Mouse (Mus musculus): Measurements from ENCODE around the gene Gcfc2. TPM values are rescaled to one million over a fixed set of nuclear protein-coding genes. Genes with fewer than 3 reads are reported as not detected.

Gene Gcfc2
- polyA plus RNA-seq, 1 experiment from 2014 or later, result 7.9 TPM

- 71% methylated on average over 8 of the region's 8 CpGs for WGBS (ENCODE audit: insufficient replicate concordance)
- Histone ChIP-seq H3K36me3 (no peaks in the 10 kb centered on the region), H3K9me3 (replicated peaks) (no peaks in the 10 kb centered on the region), H3K4me3 (no peak overlapping the region), H3K4me1 (no peaks in the 10 kb centered on the region), H3K4me2 (no peak overlapping the region), H3K27ac (no peak overlapping the region), H3K9ac (no peak overlapping the region), H3K27me3 (replicated peaks) (no peaks in the 10 kb centered on the region)
- ATAC-seq, result no peak
Measured at GRCm38 (mm10) chr6:81986171-81986570, 62.7 kb downstream of the Gcfc2 start.

GRCm38 (mm10) chr6:81986599-81986998 is 63.1 kb downstream of the Gcfc2 start:
- ATAC-seq, result no peak
- no peaks in the 10 kb centered on the region for H3K4me1 ChIP-seq
- no peaks in the 10 kb centered on the region for H3K27me3 ChIP-seq (replicated peaks)
- H3K4me3 ChIP-seq, result no peak overlapping the region
- H3K27ac ChIP-seq, result no peak overlapping the region
- no peaks in the 10 kb centered on the region for H3K36me3 ChIP-seq
- no peak overlapping the region for H3K4me2 ChIP-seq
- WGBS (ENCODE audit: insufficient replicate concordance), result 26% methylated on average over 5 of the region's 5 CpGs
- no peaks in the 10 kb centered on the region for H3K9me3 ChIP-seq (replicated peaks)
- no peak overlapping the region for H3K9ac ChIP-seq

DNA sequence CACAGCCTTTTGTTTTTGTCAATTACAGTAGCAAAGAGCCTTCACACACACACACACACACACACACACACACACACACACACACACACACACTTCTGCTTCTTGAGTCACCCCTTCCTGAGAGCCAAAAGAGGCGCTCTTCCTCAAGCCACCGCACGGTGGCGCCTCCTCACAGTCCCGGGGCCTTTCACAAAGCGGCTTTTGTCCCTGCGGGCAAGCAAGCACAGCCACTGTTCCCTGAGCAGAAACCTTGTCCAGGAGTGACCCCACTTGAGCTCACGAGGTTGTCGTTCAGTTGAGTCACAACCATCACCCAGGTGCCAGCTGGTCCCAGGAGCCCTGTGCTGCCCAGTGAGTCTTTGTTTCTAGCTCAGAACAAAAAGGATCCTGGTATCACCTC is 63.5 kb downstream of the Gcfc2 start:
- Histone ChIP-seq H3K4me3 (no peak overlapping the region), H3K9me3 (replicated peaks) (no peaks in the 10 kb centered on the region), H3K36me3 (no peaks in the 10 kb centered on the region), H3K9ac (no peak overlapping the region), H3K4me2 (no peak overlapping the region), H3K4me1 (no peaks in the 10 kb centered on the region), H3K27me3 (replicated peaks) (no peaks in the 10 kb centered on the region), H3K27ac (no peak overlapping the region)
- ATAC-seq, result no peak
- 3% methylated on average over 9 of the region's 9 CpGs for WGBS (ENCODE audit: insufficient replicate concordance)

DNA sequence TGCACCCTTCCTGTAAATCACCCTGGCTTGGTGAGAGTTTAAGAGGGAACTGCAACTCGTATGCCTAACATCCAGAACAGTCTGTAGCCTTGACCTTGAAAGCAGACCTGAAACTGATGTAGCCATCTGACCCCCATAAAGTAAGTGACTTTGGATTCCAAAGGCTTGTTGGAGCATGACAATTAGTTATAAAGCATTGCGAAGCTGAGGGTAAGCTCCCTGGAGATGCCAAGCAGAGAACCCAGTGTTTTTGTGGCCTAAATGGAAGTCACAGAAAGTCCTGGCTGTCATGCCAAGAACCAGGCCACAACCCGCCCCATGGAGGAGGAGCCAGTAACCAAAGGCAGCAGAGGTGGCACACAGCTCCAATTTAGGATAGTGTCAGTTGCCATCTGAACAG is 64.1 kb downstream of the Gcfc2 start:
- no peaks in the 10 kb centered on the region for H3K27me3 ChIP-seq (replicated peaks)
- WGBS (ENCODE audit: insufficient replicate concordance), result 55% methylated on average over 3 of the region's 3 CpGs
- no peak for ATAC-seq
- no peaks in the 10 kb centered on the region for H3K36me3 ChIP-seq
- H3K4me3 ChIP-seq, result no peak overlapping the region
- H3K9ac ChIP-seq, result no peak overlapping the region
- no peaks in the 10 kb centered on the region for H3K4me1 ChIP-seq
- H3K27ac ChIP-seq, result no peak overlapping the region
- no peak overlapping the region for H3K4me2 ChIP-seq
- no peaks in the 10 kb centered on the region for H3K9me3 ChIP-seq (replicated peaks)

DNA sequence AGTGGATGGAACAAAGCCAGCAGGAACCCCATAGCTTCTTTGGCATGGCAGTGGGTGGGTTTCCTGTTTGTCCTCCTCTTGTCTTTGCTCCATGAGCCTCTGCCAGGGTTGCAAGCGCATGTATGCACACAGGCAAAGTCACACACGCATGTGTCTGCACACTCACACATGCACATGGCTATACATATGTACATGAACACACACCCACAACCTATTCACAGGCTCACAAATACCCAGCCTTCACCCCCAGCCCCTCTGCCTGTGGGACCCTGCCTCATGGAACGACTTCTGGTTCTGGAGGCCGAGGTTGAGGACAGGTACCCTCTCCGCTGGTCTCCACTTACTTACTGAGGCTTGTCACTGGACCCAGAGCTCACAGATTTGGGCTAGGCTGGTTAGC is 64.9 kb downstream of the Gcfc2 start:
- Histone ChIP-seq H3K9me3 (replicated peaks) (no peaks in the 10 kb centered on the region), H3K27ac (no peak overlapping the region), H3K4me2 (no peak overlapping the region), H3K4me1 (no peaks in the 10 kb centered on the region), H3K36me3 (no peaks in the 10 kb centered on the region), H3K27me3 (replicated peaks) (no peaks in the 10 kb centered on the region), H3K9ac (no peak overlapping the region), H3K4me3 (no peak overlapping the region)
- ATAC-seq, result no peak
- WGBS (ENCODE audit: insufficient replicate concordance), result 68% methylated on average over 5 of the region's 5 CpGs

GRCm38 (mm10) chr6:81990049-81990810 is 66.8 kb downstream of the Gcfc2 start:
- no peaks in the 10 kb centered on the region for H3K4me1 ChIP-seq
- H3K27ac ChIP-seq, result no peak overlapping the region
- H3K36me3 ChIP-seq, result no peaks in the 10 kb centered on the region
- no peaks in the 10 kb centered on the region for H3K27me3 ChIP-seq (replicated peaks)
- H3K4me2 ChIP-seq, result no peak overlapping the region
- 53% methylated on average over 20 of the region's 20 CpGs for WGBS (ENCODE audit: insufficient replicate concordance)
- no peak overlapping the region for H3K9ac ChIP-seq
- no peak for ATAC-seq
- no peaks in the 10 kb centered on the region for H3K9me3 ChIP-seq (replicated peaks)
- H3K4me3 ChIP-seq, result no peak overlapping the region

MicroRNAs within 50 kb of the gene (microRNA counts, 519-probe panel; counts per million panel counts)
- microRNA mmu-miR-468, result 3,117 counts per million, percentile 73 among the panel's probes with 10 or more counts

Small RNAs within 50 kb of the gene (microRNA-seq; reads per million reads assigned to microRNA genes)
- gene Mir468 (not detected), gene Mir7232 (not detected)

Other genes with a start within 250 kb of the Gcfc2 start
- 42.5 and 48.9 TPM in 2 replicates for gene Mrpl19, start 42.3 kb downstream of the Gcfc2 start, polyA plus RNA-seq (2016; fragmentation: Nextera tagmentation; extraction: Ambion mirVana)
- gene Eva1a, start 117.4 kb downstream of the Gcfc2 start, polyA plus RNA-seq (2016; fragmentation: Nextera tagmentation; extraction: Ambion mirVana), result 3.5 and 3.8 TPM in 2 replicates